Mouse (Mus musculus) urinary bladder, adult 2 months (tissue): Measurements from ENCODE around the gene Yes1. TPM values are rescaled to one million over a fixed set of nuclear protein-coding genes. Genes with fewer than 3 reads are reported as not detected.
A peak's percentile ranks its signal among the peaks of the same experiment; 100 is the strongest.
"Not testable (repeated sequence)": the region's sequence is repeated elsewhere in the genome, so short reads cannot be mapped to it uniquely, and the experiment has no call there.

ENCODE experiments used
- DNase-seq: peaks from one replicate; pipeline ENCODE4 v3.0.0; 2022; ENCODE audit warnings: low spot score
- polyA plus RNA-seq: library from polyadenylated mRNA; depleted of rRNA; stranded (reverse); fragments of >200 nt; gene quantifications from 2 replicates; pipeline ENCODE4 v1.2.3, GENCODE M21; 2012; rRNA removed

The Yes1 gene
- polyA plus RNA-seq, 1 experiment = 7.8 TPM

- no peak for DNase-seq
These were observed 95.3 kb downstream of the Yes1 start for GRCm38 (mm10) chr5:32706226-32706780.

- DNase-seq = no peak
These were observed 100.5 kb downstream of the Yes1 start for GRCm38 (mm10) chr5:32711485-32711884.

- DNase-seq = no peak
These were observed 101.5 kb downstream of the Yes1 start for GRCm38 (mm10) chr5:32712221-32713041.

DNA sequence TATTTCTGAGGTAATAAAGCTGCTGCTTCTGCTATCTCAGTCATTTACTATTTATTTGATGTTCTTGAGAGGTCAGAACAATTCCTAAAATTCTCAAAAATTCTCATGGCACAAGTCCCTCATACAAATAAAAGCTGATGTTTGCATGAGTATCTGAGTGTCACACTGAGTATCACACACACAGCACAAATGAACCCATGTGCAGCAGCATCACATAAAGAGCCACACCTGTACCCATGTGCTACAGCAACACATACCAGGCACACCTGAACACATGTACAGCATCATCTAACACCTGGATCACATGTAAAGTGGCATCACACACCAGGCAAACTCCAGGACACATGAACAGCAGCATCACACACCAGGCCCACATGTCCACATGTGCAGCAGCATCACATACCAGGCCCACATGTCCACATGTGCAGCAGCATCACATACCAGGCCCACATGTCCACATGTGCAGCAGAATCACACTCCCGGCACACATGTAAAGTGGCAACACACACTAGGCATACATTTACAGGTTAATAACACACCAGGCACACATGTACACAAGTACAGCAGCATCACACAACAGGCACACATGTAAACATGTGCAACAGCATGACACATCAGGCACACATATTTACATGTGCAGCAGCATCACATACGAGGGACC, 102.2 kb downstream of the Yes1 start:
- DNase-seq = no peak

DNA sequence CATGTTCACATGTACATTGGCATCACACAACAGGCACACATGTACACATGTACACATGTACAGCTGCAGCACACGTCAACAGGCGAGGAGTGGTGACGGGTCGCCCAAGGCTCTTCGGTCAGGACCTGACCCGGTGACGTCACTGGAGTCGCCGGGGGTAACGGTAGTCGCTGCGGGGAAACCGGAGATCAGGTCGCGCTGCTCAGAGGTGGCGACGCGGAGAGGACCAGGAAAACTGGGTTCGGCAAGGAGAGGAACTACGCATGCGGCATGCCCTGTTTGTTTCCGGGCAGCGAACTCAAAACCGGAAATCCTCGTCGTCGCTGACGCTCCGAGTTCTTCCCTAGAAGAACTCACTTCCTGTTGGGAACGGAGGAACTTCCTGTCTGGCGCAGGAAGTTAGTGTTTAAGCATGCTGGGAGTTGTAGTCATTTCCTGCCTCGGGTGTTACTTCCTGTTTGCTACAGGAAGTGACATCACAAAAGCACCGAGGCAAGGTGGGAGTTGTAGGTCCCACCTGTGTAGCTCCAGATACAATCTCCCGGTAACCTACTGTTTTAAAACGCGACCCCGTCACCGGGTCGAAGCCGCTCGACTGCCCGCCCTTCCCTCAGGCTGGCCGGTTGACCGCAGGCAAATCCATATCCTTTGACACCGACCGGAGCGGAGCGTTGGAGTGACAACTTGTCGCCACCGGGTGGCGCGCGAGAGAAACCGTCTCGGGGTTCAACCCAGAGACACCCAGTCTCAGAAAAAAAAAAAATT, 102.9 kb downstream of the Yes1 start:
- DNase-seq = peak; percentile 87

DNA sequence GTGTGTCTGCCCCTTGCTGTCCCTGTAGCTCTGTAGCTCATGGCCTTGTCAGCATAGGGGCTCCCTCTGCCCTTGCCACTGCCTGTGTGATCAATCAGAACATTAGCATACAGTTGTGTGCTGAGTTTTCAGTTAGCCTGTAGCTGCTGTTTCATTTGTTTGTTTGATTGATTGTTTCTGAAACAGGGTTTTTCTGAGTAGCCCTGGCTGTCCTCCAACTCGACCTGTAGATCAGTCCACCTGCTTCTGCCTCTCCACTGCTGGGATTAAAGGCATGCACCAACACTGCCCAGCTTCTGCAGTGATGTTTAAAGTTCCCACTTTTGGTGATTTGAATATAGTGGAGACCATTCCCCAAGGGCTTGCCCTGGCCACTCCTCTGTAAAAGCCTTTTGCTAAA, 106.8 kb downstream of the Yes1 start:
- DNase-seq = no peak

- DNase-seq = no peak
These were observed 107.9 kb downstream of the Yes1 start for GRCm38 (mm10) chr5:32718916-32719315.

DNA sequence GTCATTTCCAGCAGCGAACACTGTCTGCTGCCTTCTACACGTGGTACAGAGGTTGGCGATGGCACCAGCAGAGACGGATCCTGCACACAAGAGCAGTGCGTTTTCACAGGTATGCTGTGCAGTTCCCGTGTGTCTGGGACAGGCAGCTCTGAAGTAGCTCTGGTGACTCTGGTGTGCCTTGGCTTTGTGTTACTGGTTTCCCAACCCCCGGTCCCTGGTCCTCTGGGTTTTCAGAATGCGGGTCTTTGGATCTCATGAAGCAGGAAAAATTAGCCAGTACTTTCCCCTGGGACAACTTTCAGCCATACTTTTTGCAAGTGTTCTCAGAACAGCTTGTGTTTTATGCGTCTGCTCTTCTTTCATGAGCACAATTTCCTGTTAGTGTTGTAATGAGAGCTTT, 109.4 kb downstream of the Yes1 start:
- no peak for DNase-seq

DNA sequence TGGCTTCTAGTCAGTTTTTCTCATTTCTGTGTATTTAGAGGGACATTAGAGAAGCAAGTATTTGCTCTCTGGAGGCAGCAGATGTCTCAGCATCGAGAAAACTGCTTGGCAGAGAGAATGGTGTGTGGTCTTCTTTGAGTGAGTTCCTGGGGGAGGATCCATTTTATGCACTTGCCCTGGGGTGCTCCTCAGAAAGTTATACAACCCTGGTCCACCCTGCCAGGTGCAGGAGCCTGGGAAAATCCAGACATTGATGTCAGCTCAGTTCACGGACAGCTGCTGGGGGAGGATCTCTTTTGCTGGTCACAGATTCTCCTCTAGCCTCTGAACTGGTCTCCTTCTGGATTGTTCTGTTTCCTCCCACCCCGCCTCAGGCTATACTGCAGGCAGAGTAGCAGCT, 110.3 kb downstream of the Yes1 start:
- no peak for DNase-seq

DNA sequence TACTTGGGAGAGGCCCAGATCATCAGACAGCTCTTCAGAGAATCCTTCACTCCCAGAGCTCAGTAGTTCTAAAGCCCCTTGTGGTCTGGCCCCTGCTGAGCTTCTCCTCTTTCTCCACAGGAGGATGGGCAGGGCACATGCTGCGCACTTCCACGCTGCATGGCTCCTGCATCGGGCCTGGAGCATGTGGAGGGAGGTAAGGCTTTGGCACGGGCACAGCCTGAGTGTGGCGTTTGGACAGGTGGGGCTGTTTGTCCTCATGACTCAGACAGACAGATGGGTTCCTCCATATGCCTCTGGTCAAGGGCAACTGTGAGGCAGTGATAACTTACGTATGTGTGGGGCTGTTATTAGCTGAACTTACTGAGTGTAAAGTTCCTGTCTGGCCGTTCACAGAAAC, 111.3 kb downstream of the Yes1 start:
- no peak for DNase-seq

DNA sequence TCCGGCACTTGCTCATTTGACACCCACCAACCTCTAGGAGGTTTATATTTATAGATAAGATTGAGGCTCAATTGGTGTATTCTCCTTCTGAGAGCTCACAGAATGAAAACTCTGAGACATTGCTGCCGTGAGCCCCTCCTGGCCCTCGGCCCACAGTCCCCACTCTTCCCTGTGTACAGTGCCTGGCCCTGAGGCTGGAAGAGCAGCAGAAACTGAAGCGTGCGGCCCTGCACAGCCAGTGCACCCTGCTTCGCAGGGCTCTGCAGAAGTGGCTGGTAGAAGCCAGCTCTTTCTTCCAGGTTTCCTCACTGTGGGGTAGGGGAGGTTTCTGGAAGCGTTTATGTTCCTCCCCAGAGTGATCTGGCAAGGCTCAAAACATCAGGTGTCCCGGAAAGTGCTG, 111.7 kb downstream of the Yes1 start:
- DNase-seq = not testable (repeated sequence)

GRCm38 (mm10) chr5:32723981-32724380, 113.0 kb downstream of the Yes1 start:
- no peak for DNase-seq

GRCm38 (mm10) chr5:32725397-32725796, 114.4 kb downstream of the Yes1 start:
- not testable (repeated sequence) for DNase-seq

- DNase-seq = no peak
These were observed 117.3 kb downstream of the Yes1 start for GRCm38 (mm10) chr5:32728300-32728699.

DNA sequence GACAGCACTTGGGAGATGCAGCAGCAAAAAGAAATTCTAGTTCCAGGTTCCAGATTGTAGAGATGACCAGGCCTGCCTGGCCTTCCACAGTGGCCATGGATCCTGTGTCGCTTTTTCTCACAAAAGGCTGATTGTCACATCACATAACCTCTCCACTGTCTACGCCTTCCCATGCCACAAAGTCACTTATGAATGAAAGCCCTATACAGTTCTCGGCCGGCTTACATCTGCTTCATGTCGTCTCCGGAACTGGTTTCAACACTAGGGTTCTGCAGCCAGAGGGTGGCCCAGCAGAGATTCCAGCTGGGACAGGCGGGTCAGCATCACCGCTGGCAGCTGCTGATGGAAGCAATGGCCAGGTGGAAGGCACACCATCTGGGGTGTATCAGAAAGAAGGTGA, 117.9 kb downstream of the Yes1 start:
- no peak for DNase-seq

DNA sequence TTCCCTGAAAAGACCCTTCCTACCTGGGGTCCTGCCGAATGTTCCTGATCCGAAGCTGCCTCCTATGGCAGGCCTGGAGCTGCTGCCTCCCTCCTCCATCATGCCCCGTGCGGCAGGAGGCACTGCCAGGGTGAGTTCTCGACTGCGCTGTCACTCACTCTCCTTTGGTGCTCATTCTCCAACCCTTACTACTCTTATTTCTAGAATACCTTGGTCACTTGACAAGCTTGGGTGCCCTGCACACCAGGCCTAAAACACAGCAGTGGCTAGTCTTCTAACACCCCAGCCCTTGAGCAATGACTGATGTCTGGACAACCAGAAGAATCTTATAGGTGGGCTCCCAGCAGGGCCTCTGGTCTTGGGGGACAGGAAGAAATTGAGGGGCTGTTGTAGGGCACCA, 122.9 kb downstream of the Yes1 start:
- not testable (repeated sequence) for DNase-seq

DNA sequence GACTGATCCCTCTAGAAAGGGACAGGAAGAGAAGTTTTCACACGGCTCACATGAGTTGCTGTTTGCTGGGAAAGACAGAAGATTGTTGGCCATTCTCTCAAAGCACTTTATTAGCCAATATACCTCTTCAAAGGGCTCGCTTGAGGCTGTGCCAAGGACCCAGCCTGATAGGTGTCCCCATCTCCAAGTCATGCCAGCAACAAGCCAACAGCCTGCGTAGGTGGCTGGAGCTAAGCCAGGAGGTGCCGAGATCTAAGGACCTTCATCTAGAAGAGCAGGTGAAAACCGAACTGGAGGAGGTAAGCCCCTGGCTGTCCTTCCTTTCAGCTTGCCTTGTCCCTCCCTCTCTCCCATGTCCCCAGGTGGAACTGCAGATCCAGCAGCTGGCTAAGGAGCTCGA, 124.8 kb downstream of the Yes1 start:
- DNase-seq = no peak

Other genes starting within 250 kb of the Yes1 start
- gene Ppp1cb, start 152.3 kb upstream of the Yes1 start, polyA plus RNA-seq = 446 and 557 TPM in 2 replicates
- gene Pisd, start 174.5 kb downstream of the Yes1 start, polyA plus RNA-seq = 52.2 and 65.8 TPM in 2 replicates
- not detected in 2 replicates for gene Gm20671, start 215.9 kb downstream of the Yes1 start, polyA plus RNA-seq
- gene Prr14l, start 243.1 kb downstream of the Yes1 start, polyA plus RNA-seq = 8.5 and 10.7 TPM in 2 replicates